Mouse (Mus musculus): Measurements from ENCODE around the gene Ttf1. TPM values are rescaled to one million over a fixed set of nuclear protein-coding genes. Genes with fewer than 3 reads are reported as not detected.
"Not testable (repeated sequence)": the region's sequence is repeated elsewhere in the genome, so short reads cannot be mapped to it uniquely, and the experiment has no call there.

Ttf1 gene
- total RNA-seq, 1 experiment from 2014 or later: 42.9 TPM

- peak; percentile 27; the same call in 1 of the 2 replicates for ATAC-seq (ENCODE audit: extremely low read depth, insufficient number of reproducible peaks, low FRiP score, poor library complexity, severe bottlenecking)
Measured at GRCm38 (mm10) chr2:29053802-29054544, 6.1 kb upstream of the Ttf1 start.

DNA sequence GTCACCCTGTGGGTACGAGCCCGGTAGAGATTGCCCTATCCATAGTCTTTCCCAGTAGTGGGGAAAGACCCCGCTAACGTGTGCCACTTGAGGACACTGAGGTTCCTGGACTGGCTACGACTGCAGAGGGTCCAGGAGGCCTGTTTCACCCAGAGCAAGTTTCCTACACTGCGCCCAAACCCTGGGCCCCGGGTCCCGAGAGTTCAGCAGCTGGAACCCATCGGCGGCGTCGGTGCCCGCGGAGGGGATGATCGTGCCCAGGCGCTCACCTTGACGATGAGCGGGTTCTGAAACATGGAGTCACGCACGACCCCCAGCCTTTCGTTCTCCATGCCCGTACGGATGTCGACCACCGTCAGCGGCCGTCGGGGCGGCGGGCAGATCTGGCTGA, 5.5 kb upstream of the Ttf1 start:
- no peak for ATAC-seq (ENCODE audit: extremely low read depth, insufficient number of reproducible peaks, low FRiP score, poor library complexity, severe bottlenecking)

DNA sequence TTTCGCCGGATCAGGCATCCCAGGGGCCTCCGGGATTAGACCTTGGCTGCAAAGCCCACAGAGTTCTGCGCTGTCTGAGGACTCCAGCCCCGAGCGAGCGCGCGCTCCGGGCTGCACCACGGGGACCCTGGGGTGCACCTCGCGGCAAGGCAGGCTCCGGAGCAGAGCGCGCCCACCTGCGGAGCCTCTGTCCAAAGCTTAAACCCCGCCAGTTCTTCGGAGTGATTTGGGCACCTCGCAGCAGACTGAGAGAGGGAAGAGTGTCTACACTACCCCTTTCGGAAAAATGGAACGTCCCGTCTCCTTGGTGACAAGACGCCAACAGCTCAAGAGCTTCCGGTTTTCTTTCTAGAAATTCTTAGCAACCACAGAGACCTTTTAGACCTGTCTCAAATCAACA, 5.1 kb upstream of the Ttf1 start, which contains the start of gene Cfap77:
Gene Cfap77 (minus strand): TSS at position 76 of the 400 bp plus-strand sequence.
- ATAC-seq (ENCODE audit: extremely low read depth, insufficient number of reproducible peaks, low FRiP score, poor library complexity, severe bottlenecking): peak; percentile 61

DNA sequence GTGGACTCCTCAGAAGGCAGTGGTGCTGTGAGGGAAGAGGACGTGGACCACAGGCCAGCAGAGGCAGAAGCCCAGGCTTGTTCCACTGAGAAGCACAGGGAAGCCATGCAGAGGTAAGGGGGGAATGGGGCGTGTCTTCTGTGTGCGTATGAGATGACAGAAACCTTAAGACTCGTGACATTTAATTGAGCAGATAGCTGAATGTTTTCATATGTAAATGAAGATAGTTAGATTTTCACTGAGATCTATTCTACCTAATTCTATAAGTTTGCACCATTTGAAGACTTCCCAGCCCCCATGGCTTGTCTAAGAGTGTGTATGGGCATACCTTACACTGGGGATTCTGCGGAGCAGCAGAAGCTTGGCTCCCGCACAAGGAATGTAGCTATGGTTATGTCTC, 5.7 kb downstream of the Ttf1 start:
- no peak for ATAC-seq (ENCODE audit: extremely low read depth, insufficient number of reproducible peaks, low FRiP score, poor library complexity, severe bottlenecking)

DNA sequence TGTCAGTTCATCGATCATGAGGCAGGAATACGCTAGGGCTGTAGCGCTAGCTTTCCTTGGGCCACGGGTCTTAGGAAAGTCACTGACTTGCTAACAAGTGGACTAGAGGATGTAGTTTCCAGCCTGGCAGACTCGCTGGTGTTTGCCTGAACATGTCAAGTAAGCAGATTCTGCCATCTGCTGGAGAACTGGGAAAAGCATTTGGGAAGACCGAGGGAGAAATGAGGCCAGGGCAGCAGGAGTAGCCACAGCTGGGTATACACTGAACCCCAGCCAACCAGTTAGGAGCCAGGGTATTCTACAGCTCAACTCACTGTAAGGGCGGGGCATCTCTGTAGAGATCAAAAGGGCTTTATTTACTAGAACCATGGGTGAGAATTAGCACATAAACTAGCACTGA, 6.3 kb downstream of the Ttf1 start:
- no peak for ATAC-seq (ENCODE audit: extremely low read depth, insufficient number of reproducible peaks, low FRiP score, poor library complexity, severe bottlenecking)

GRCm38 (mm10) chr2:29074676-29075075, 14.6 kb downstream of the Ttf1 start:
- ATAC-seq (ENCODE audit: extremely low read depth, insufficient number of reproducible peaks, low FRiP score, poor library complexity, severe bottlenecking): no peak

DNA sequence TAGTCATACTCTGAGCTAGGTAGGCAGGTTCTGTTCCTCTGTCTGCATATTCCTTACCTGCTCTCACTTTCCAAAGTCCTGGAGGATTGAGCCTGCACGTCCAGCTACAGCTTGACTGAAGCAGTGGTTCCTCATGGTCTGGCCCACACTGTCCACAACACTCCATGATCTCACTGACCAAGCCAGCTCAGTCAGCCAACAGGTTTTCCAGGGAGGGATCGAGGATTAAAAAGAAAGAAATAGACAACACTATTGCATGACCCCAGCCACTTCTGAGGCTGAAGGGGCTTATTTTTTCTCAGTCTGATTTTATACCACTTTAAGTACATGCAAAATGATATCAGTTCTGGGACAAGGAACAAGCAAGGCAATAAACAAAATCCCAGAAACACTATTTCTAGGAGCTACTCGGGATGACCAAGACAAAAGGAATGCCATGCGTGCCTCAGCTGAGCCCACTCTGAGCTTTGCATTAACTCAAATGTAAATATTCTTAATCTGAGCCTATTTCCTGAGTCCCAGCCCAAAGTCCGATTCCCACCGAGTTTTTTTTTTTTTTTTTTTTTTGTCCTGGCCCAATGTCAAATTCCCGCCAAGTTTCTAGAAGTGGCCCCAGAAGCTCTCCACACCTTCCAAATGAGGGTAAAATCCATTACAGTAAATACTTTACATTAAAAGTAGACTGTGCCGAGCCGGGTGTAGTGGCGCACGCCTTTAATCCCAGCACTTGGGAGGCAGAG, 15.4 kb downstream of the Ttf1 start:
- ATAC-seq (ENCODE audit: extremely low read depth, insufficient number of reproducible peaks, low FRiP score, poor library complexity, severe bottlenecking): no peak

DNA sequence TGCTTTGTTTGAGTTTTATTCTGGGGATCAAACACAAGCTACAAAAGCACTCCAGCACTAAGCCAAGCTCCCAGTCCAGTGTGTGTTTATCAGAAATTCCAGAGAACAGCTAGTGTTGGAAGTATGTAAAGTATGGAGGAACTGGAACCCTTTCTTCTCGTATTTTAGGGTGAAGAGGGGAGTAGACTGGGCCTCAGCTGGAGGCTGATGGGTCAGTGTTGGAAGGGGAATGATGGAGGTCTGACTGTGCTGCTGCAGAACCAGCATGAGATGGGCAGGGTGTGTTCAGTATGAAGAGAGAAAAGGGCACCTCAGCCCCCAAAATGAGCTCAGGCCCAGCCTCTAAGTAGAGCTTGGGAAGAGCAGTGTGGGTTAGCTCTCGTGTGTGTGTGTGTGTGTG, 16.2 kb downstream of the Ttf1 start:
- ATAC-seq (ENCODE audit: extremely low read depth, insufficient number of reproducible peaks, low FRiP score, poor library complexity, severe bottlenecking): no peak

DNA sequence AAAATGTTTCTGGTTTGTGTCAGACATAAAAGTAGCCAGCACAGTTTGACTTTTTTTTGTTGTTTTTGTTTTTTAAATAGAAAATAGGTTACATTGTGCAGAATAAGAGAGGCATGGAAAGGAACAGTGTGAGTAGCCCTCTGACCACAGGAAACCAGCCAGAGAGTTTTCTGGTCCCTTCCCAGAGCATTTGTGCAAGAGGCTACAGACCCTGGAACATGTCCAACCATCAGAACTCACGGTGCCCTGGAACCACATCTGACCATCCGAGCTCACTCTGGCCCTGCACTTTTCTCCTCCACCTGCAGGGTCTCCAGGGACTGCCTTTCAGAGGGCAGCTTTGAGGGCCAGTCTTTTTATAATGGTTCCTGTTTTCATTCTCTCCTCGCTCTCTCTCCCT, 21.9 kb downstream of the Ttf1 start:
- no peak for ATAC-seq (ENCODE audit: extremely low read depth, insufficient number of reproducible peaks, low FRiP score, poor library complexity, severe bottlenecking)

DNA sequence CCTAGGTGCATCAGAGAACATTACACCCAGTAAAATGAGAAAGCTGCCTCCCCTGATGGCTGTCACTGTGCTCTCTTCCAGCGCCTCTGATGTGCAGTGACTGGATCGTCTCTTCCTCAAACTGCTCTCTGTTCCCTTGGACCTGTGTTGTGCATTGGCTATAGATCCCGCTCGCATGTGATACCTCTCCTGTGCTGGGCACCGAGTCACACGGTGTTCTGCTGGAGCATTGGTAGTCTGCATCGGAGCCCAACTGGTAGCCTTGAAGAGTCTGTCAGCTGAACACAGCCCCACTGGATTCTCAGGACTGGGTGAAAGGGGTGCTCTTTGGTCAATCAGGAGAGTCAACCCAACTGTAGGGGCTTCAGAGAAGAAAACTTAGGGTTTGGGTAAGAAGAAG, 26.0 kb downstream of the Ttf1 start:
- ATAC-seq (ENCODE audit: extremely low read depth, insufficient number of reproducible peaks, low FRiP score, poor library complexity, severe bottlenecking): no peak

- ATAC-seq (ENCODE audit: extremely low read depth, insufficient number of reproducible peaks, low FRiP score, poor library complexity, severe bottlenecking): not testable (repeated sequence)
Measured at GRCm38 (mm10) chr2:29089276-29089675, 29.2 kb downstream of the Ttf1 start.

- ATAC-seq (ENCODE audit: extremely low read depth, insufficient number of reproducible peaks, low FRiP score, poor library complexity, severe bottlenecking): 0 out of 2 replicates have a peak, but pooled peaks have one; percentile 19
Measured at GRCm38 (mm10) chr2:29095674-29096073, 35.6 kb downstream of the Ttf1 start.

GRCm38 (mm10) chr2:29096751-29097150, 36.7 kb downstream of the Ttf1 start:
- ATAC-seq (ENCODE audit: extremely low read depth, insufficient number of reproducible peaks, low FRiP score, poor library complexity, severe bottlenecking): no peak

GRCm38 (mm10) chr2:29097465-29097864, 37.4 kb downstream of the Ttf1 start:
- ATAC-seq (ENCODE audit: extremely low read depth, insufficient number of reproducible peaks, low FRiP score, poor library complexity, severe bottlenecking): no peak

GRCm38 (mm10) chr2:29097955-29098354, 37.9 kb downstream of the Ttf1 start:
- ATAC-seq (ENCODE audit: extremely low read depth, insufficient number of reproducible peaks, low FRiP score, poor library complexity, severe bottlenecking): not testable (repeated sequence)

GRCm38 (mm10) chr2:29098786-29099185, 38.7 kb downstream of the Ttf1 start:
- ATAC-seq (ENCODE audit: extremely low read depth, insufficient number of reproducible peaks, low FRiP score, poor library complexity, severe bottlenecking): no peak

- ATAC-seq (ENCODE audit: extremely low read depth, insufficient number of reproducible peaks, low FRiP score, poor library complexity, severe bottlenecking): no peak
Measured at GRCm38 (mm10) chr2:29099646-29100045, 39.6 kb downstream of the Ttf1 start.

GRCm38 (mm10) chr2:29100822-29101534, 40.9 kb downstream of the Ttf1 start:
- no peak for ATAC-seq (ENCODE audit: extremely low read depth, insufficient number of reproducible peaks, low FRiP score, poor library complexity, severe bottlenecking)

Measured in neutrophil, adult 5-6 weeks (primary cell).